Mouse (Mus musculus) kidney, adult 18-20 months (tissue): ENCODE measurements around the gene Adam26b.
"Not testable (repeated sequence)": the region's sequence is repeated elsewhere in the genome, so short reads cannot be mapped to it uniquely, and the experiment has no call there.

Source experiments
- DNase-seq: peaks from one replicate; pipeline ENCODE4 v3.0.0; 2021

The Adam26b gene

DNA sequence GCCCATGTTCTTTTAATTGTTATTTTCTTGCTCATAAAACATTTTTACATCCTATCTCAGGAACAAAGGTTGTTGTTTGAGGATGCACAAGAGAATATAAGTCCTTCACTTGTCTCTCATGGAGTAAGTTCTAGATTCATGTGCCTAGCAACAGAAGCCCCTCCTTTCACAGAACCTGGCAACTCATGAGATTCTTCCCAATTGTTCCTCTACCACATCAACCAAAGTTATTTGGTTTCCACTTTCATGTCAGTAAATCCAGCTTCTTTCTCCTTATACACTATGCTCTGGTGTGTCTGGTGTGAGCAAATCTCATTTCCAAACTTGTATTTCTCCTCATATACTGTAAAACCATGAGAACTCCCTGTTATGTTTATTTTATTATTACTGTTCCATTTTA, at the start of gene Adam26b:
TSS of gene Adam26b (minus strand) at position 101 of the 400 bp plus-strand sequence.
- not testable (repeated sequence) for DNase-seq

DNA sequence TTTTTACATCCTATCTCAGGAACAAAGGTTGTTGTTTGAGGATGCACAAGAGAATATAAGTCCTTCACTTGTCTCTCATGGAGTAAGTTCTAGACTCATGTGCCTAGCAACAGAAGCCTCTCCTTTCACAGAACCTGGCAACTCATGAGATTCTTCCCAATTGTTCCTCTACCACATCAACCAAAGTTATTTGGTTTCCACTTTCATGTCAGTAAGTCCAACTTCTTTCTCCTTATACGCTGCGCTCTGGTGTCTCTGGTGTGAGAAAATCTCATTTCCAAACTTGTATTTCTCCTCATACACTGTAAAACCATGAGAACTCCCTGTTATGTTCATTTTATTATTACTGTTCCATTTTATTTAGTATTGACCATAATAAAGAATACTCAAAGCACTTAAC, 48.7 kb upstream of the Adam26b start, which contains the start of gene Adam26a:
TSS of gene Adam26a (minus strand) at position 101 of the 400 bp plus-strand sequence.
- DNase-seq: not testable (repeated sequence)
